Mouse (Mus musculus) right cerebral cortex, postnatal 25 days (tissue): ENCODE measurements around the gene Wiz.

ENCODE experiments used
- DNase-seq: peaks from one replicate; pipeline ENCODE4 v3.0.0; 2022

Wiz gene

GRCm38 (mm10) chr17:32348406-32348805 is 40.8 kb downstream of the Wiz start:
- DNase-seq: no peak

- DNase-seq: no peak
These were observed 48.1 kb downstream of the Wiz start for GRCm38 (mm10) chr17:32341102-32341501.

GRCm38 (mm10) chr17:32340110-32340509 is 49.1 kb downstream of the Wiz start:
- DNase-seq: no peak

- DNase-seq: no peak
These were observed 53.4 kb downstream of the Wiz start for GRCm38 (mm10) chr17:32335869-32336268.

- DNase-seq: no peak
These were observed 54.3 kb downstream of the Wiz start for GRCm38 (mm10) chr17:32334921-32335320.

- DNase-seq: no peak
These were observed 55.5 kb downstream of the Wiz start for GRCm38 (mm10) chr17:32333675-32334303.

- DNase-seq: no peak
These were observed 61.7 kb downstream of the Wiz start for GRCm38 (mm10) chr17:32327501-32327900.

GRCm38 (mm10) chr17:32322809-32323208 is 66.4 kb downstream of the Wiz start:
- DNase-seq: no peak

- no peak for DNase-seq
These were observed 67.4 kb downstream of the Wiz start for GRCm38 (mm10) chr17:32321836-32322235.

- DNase-seq: no peak
These were observed 67.9 kb downstream of the Wiz start for GRCm38 (mm10) chr17:32321390-32321734.

GRCm38 (mm10) chr17:32320597-32321389 is 68.4 kb downstream of the Wiz start, which contains the start of gene Akap8:
Gene Akap8, minus strand, starts transcription at chr17:32321238.
- peak; percentile 98 for DNase-seq

GRCm38 (mm10) chr17:32319950-32320349 is 69.3 kb downstream of the Wiz start:
- DNase-seq: no peak

GRCm38 (mm10) chr17:32317708-32318107 is 71.5 kb downstream of the Wiz start:
- DNase-seq: no peak

GRCm38 (mm10) chr17:32317032-32317431 is 72.2 kb downstream of the Wiz start:
- no peak for DNase-seq

- no peak for DNase-seq
These were observed 73.7 kb downstream of the Wiz start for GRCm38 (mm10) chr17:32315560-32315959.

GRCm38 (mm10) chr17:32313892-32314291 is 75.3 kb downstream of the Wiz start:
- DNase-seq: no peak

GRCm38 (mm10) chr17:32312801-32313200 is 76.4 kb downstream of the Wiz start:
- no peak for DNase-seq

- no peak for DNase-seq
These were observed 81.3 kb downstream of the Wiz start for GRCm38 (mm10) chr17:32307963-32308362.
